Mouse (Mus musculus) left cerebral cortex, adult 18-20 months (tissue): Measurements from ENCODE around the gene Mrpl39. TPM values are rescaled to one million over a fixed set of nuclear protein-coding genes. Genes with fewer than 3 reads are reported as not detected.
A peak's percentile ranks its signal among the peaks of the same experiment; 100 is the strongest.

Experiments used
- DNase-seq, 2 experiments: peaks; one replicate each; pipeline ENCODE4 v3.0.0; 2021 to 2022; ENCODE audit warnings: low spot score in 2 of 2, mixed read lengths in 1 of 2
- microRNA-seq, 2 experiments: library from miRNA; unstranded; fragments of <30 nt; microRNA quantifications; one replicate each; pipeline ENCODE4 v1.2.0; 2021
- total RNA-seq, 2 experiments: library from RNA; stranded (reverse); gene quantifications; 2 replicates each; pipeline ENCODE4 v1.2.3; 2021

Mrpl39 gene
- total RNA-seq, 2 experiments from 2014 or later = 22.2 to 22.9 TPM

DNA sequence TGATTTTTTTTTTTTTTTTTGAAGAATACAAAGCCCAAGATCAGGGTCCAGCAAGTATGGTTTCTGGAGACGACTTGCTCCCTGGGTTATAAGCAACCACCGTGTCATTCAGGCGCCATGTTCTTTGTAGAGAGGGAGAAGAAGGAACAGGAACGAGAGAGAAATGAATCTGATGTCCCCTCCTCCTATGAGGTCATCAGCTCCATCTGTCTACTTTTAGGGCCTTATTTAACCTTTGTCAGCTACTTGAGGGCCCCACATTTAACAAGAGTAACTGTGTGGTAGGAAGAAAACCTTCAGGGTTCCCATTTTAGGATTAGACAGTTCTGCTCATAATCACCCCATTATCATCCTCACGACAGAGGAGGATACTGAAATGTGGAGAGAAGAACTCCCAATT lies 34.5 kb downstream of the Mrpl39 start:
- DNase-seq = no peak

DNA sequence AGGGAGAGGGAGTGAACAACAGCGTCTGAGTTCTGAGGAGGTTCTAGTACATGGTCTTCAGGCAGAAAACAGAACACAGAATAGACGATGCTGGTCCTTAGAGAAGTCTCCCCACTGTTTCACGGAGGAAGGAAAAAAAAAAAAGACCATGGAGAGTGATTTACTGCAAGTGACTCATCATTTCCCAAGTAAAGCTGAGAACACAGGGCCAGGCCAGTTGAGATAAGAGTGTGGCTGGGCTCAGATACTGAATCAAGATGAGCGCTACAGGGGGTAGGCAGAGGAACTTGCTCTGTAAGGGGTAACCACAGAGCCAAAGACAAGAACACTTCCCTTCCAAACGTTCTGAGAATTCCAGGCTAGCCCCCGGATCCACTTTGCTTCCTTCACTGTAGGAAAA lies 36.8 kb downstream of the Mrpl39 start:
- DNase-seq = no peak

DNA sequence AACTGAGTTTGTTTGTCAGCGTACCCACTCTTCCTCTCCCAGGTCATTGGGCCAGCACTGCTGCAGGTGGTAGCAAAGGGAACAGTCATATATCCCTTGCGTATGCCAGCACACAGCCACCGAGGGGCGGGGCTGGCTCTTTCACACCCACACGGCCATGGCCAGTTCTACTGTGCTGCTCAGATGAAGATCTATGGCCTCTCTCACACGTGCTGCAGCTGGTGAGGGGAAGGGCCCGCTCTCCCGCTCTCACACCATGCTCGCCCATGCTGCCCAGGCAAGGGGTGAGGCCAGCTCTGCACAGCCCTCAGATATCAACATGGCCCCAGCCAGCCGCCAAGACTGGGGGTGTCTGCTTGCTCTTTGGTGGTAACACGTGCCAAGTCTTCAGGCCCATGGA lies 39.4 kb downstream of the Mrpl39 start:
- no peak for DNase-seq

DNA sequence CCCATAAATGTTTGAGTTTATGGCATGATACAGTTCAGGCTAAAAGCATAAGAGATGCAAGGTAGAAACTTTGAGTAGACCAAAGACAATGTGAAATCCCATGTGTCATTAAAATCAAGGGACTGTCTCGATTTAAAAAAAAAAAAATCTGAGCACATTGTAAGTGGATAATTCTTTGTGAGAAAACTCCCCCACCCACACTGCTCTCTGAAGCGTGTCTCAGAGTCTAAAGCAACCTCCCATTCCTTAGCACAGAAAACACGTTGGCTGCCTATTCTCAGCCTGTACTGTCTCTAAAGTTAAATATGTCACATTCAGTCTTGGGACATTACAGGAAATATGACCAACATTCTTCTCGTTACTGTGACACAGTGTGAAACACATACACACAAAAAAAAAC lies 53.6 kb downstream of the Mrpl39 start:
- peak in 1 of 2 experiments; percentile 18 for DNase-seq

DNA sequence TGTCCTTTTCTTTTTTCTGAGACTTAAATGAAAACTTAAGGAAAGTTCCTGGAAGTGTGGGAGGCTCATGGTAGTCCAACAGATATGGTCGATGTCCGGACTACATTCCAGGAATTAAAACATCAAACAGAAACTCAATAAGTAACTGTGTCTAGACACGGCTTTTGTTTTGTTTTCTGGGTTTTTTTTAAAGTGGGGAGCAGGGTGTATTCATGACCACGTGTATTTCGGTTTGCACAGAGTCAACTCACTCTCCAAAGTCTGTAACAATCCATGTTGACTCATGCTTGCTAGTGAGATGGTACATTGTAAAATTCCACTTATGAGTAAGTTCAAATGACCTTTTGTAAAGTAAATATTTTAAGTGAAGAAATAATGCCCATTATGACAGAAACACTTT lies 54.8 kb downstream of the Mrpl39 start:
- DNase-seq = no peak

DNA sequence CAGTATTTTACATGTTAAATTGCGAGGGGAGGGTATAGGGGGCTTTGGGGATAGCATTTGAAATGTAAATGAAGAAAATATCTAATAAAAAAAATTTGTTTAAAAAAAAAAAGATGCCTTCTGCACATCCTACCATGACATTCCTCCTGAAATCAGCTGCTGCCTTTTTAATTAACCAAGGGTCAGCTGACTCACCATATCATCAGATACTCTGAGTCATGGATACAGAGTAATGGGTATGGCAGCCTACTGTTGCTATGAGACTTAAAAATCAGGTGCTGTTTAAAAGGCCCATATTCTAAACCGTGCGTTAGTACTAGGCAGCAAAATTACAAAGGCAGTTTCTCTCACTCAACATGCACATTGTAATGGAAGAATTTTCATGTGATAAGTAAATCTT lies 58.2 kb downstream of the Mrpl39 start:
- DNase-seq = no peak

Small RNAs within 50 kb of the gene (microRNA-seq; reads per million reads assigned to microRNA genes)
- gene Mir155 = 32.3 to 43.7 reads per million in 2 experiments

Other genes starting within 250 kb of the Mrpl39 start
- gene A730009L09Rik, start 220.6 kb downstream of the Mrpl39 start, total RNA-seq = 1 to 10 TPM in 1 of 2 experiments, under 1 TPM in 1; 0.14 to 2.2 TPM
- gene Jam2, start 38.4 kb upstream of the Mrpl39 start, total RNA-seq = 10 to 100 TPM; 23.0 to 24.1 TPM
- gene Gabpa, start 99.2 kb upstream of the Mrpl39 start, total RNA-seq = 10 to 100 TPM; 17.8 to 23.6 TPM
- 100 to 1,000 TPM; 398 to 408 TPM for gene Atp5j, start 99.9 kb upstream of the Mrpl39 start, total RNA-seq